Mouse (Mus musculus) kidney, adult 2 months (tissue): ENCODE measurements at regions not wholly inside any gene's neighbourhood (a gene's known extent, or its start where the extent isn't known, plus 50 kb on each side); places are given as distances from the start of the nearest gene placed in this dataset.

Experiments
- CTCF ChIP-seq: fragments of 200-500 bp; conservative IDR thresholded peaks from 2 replicates; pipeline ENCODE4 v1.5.1; 2011; ENCODE audit warnings: low read depth, mild to moderate bottlenecking, control low read depth, low read length, moderate library complexity, mixed read lengths; ENCODE audit not compliant: insufficient read depth, insufficient read length
- POLR2A ChIP-seq: fragments of 200-500 bp; IDR thresholded peaks from one replicate; pipeline ENCODE4 v1.6.1; 2011; ENCODE audit warnings: low read depth, low read length, control low read depth

DNA sequence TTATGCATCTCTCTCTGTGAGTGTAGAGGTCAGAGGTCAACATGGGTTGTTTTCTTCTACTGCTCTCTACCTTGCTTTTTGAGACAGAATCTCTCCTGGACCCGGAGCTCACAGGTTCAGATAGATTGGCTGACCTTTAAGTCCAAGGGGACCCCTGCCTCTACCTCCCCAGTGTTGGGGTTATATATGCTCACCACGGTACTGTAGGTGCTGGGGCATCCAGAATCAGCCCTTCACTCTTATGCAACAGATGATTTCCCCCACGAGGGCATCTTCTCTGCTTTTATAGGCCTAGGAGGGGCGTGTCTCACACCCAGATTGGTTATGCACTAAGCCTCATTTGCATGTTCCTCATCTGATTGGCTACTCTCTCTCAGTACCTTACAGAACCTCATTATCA is 282.5 kb upstream of the Zfp64 start:
- no peak for TF ChIP-seq POLR2A
- TF ChIP-seq CTCF: no peak
